Mouse (Mus musculus): Measurements from ENCODE around the gene Scrn3.
A peak's percentile ranks its signal among the peaks of the same experiment; 100 is the strongest.

The Scrn3 gene

GRCm38 (mm10) chr2:73319218-73319617, 6.8 kb downstream of the Scrn3 start:
- no peak for DNase-seq (ENCODE audit: low read depth)

DNA sequence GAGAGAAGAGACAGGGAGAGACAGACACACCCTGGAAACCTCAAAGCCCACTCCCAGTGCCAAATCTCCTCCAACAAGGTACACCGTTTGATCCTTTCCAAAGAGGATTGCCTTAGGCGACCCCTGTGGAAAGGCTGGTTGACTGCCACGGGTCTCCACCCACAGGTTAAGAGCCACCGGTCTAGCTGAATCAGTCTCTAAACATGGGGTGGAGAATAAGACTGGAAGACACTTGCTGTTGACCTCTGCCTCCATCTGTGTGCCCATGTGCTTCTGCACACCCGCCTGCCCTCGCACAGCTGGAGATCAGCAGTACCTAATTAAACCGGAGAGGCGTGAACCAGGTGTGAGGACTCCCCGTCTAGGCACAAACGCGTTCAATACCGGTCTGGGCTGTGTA, 10.6 kb downstream of the Scrn3 start:
- DNase-seq (ENCODE audit: low read depth): no peak

- no peak for DNase-seq (ENCODE audit: low read depth)
Measured at GRCm38 (mm10) chr2:73325871-73326270, 13.5 kb downstream of the Scrn3 start.

DNA sequence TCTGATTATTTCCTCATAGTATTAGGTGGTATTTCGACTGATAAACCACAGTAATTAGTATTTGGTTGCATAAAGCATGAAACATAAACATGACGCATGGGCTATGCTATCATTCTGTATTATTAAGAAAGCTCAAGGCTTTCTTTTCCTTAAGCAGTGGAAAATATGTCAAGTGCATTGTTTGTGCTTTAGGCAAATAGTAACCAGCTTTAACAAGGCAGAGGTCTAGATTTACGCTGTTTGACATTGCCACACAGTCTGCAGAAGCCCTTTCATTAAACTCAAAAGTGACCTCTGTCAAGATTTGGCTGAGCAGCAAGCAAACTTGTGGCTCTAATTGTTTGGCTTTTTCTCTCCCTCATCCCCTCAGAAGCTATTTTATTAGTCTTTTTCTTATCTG, 23.5 kb downstream of the Scrn3 start:
- no peak for DNase-seq (ENCODE audit: low read depth)

- no peak for DNase-seq (ENCODE audit: low read depth)
Measured at GRCm38 (mm10) chr2:73338415-73338814, 26.0 kb downstream of the Scrn3 start.

GRCm38 (mm10) chr2:73343701-73344100, 31.3 kb downstream of the Scrn3 start:
- DNase-seq (ENCODE audit: low read depth): no peak

GRCm38 (mm10) chr2:73345204-73345603, 32.8 kb downstream of the Scrn3 start:
- DNase-seq (ENCODE audit: low read depth): no peak

DNA sequence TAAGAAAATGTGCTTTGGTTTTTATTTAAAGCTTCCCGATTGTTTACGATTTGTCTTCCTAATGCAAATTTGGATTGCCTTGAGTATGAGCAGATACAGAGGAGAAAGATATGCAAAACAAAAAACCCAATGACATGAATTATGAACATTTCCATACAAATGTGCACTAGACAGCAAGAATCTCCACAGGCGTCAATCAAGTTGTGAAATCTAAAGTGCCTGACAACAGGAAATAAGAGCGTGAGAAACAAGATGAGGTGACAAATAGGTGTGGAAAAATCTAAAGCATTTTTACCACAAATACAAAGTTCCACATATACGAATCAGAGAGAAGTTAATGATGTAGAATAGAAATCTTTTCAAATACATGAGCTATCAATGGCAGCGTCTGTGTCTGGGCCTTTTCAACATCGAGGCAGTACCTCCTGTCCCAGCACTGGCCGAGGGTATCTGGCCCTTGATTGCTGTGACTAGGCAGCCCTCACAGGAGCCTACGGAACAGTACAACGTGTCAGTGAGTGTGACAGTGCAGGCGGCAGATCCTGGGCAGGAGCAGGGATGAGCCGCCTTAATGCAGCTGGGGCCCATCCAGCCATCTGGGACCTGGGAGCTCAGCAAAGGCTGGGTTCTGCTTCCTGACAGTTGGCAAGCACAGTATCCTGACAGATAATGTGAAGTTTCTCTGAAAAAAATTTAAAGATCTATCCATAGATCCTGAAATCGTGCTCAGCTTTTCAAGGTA, 34.1 kb downstream of the Scrn3 start:
- no peak for DNase-seq (ENCODE audit: low read depth)

- no peak for DNase-seq (ENCODE audit: low read depth)
Measured at GRCm38 (mm10) chr2:73347136-73347535, 34.7 kb downstream of the Scrn3 start.

DNA sequence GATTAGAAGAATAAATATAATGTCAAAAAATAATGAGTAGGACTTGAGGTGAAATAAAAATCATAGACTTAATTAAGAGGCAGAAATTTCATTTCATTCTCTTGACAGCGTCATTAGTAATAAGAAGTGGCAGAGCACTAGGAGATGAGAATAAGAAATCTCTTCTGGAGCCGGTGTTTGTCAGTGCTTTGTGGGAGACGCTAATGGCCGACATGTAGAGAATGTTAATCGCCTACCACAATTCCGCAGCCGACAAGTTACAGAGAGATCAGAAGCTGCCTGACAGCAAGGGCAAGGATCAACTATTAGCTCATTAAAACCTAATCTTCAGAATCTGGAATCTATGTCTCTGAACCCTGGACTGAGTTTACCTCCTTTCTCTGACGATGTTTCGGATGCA, 35.4 kb downstream of the Scrn3 start:
- DNase-seq (ENCODE audit: low read depth): no peak

DNA sequence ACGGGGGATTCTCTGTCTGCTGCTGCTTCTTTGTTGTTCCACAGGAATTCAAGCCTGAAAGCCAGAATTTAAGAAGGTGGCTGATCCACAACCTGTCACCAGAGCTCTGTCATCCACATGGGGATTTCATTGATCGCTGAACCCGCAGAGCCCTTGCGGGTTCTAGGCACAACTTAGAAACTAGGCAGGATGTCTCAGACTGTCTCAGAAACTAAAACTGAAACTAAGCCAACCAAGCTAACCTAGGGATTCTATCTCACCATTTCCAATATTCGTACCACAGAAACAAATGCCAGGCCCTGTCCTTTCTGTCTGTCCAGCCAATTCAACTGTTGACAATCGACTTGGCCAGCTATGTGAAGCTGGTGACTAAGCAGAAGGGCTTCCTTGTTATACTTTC, 35.8 kb downstream of the Scrn3 start:
- DNase-seq (ENCODE audit: low read depth): no peak

- DNase-seq (ENCODE audit: low read depth): no peak
Measured at GRCm38 (mm10) chr2:73351496-73351895, 39.1 kb downstream of the Scrn3 start.

DNA sequence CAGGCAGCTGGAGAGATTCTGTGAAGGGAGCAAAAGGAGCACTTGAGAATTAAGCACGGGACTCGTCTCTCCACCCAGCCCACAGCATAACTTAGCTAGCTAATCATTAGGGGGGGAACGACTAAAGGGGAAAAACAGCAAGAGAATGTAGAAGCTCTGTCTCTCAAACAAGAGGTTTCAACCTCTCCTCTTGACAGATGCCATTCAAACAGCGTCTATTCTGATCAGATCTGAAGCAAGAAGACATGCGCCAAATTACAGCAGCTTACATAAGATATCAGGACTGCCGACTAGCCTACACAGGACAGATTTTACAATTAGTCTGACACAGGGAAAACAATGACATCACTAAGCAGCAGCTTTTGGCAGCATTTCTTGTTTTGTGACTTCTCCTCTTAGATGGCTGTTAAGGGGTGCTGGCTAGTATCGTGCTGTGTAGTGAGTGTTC, 39.5 kb downstream of the Scrn3 start:
- no peak for DNase-seq (ENCODE audit: low read depth)

GRCm38 (mm10) chr2:73357004-73357403, 44.6 kb downstream of the Scrn3 start:
- DNase-seq (ENCODE audit: low read depth): peak; percentile 31

- DNase-seq (ENCODE audit: low read depth): no peak
Measured at GRCm38 (mm10) chr2:73359941-73360340, 47.5 kb downstream of the Scrn3 start.

DNA sequence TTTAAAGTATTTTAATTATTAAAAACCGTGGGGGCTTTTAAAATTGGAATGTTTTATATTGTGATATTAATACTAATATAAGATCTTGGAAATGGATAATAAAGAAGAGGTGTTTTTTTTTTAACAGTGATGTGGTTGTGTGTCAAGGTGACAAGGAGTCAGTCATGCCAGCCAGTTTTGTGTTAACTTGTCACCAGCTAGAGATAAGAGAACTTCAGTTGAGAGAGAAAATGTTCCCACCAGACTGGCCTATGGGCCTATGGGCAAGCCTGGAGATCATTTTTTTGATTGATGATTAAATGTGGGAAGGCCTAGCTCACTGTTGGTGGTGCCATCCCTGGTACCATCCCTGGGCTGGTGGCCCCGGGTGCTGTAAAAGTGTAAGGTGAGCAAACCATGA, 48.1 kb downstream of the Scrn3 start:
- DNase-seq (ENCODE audit: low read depth): no peak

- DNase-seq (ENCODE audit: low read depth): no peak
Measured at GRCm38 (mm10) chr2:73363448-73363847, 51.0 kb downstream of the Scrn3 start.

DNA sequence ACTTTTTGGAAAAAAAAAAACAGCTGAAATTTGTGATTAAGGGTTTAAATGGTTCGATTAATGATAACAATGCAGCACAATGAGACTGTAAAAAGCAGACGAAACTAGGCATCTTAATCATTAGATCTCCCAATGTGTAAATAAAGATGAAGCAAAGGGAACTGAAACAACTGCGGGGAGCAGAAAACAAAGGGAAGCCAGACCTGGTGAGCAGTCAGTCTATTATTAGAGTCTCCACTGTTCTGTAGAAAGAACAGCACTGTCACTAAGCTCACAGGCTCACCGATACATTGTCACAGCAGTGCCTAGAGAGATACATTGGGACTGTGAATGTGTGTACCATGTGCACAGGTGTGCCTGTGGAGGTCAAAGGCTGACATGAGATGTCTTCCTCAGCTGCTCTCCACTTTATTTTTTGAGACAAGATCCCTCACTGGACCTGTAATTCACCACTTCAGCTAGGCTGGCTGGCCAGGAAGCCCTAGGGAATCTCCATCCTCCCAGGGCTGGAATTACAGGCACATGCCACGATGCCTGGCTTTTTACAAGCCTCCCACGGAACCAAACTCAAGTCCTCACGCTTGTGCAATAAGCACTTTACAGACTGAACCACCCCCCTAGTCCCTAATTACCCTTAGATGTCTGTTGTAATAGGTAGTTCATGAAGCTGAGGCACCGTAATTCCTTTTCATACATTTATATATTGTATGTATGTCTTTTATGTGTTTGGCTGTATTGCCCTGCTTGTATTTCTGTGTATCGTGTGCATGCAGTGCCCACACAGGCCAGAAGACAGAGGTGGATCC, 59.3 kb downstream of the Scrn3 start:
- no peak for DNase-seq (ENCODE audit: low read depth)

DNA sequence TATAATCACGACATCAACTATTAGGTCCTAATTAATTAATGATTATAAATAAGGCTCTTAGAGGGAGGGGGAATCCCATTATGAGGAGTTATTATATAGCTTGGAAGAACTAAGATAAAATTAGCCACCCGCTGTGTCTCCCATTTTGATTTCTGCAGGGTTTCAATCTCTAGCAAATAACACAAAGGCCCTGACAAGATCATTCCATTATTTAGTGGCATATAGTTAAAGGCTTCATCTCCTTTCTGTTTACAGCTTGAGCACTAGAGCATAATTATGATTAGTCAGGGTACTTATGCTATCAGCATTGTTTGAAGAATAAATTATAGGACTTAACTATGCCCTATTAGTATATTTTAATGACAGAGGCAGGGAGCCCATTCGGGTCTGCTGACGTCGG, 65.9 kb downstream of the Scrn3 start:
- DNase-seq (ENCODE audit: low read depth): no peak

GRCm38 (mm10) chr2:73379656-73380055, 67.3 kb downstream of the Scrn3 start:
- no peak for DNase-seq (ENCODE audit: low read depth)

DNA sequence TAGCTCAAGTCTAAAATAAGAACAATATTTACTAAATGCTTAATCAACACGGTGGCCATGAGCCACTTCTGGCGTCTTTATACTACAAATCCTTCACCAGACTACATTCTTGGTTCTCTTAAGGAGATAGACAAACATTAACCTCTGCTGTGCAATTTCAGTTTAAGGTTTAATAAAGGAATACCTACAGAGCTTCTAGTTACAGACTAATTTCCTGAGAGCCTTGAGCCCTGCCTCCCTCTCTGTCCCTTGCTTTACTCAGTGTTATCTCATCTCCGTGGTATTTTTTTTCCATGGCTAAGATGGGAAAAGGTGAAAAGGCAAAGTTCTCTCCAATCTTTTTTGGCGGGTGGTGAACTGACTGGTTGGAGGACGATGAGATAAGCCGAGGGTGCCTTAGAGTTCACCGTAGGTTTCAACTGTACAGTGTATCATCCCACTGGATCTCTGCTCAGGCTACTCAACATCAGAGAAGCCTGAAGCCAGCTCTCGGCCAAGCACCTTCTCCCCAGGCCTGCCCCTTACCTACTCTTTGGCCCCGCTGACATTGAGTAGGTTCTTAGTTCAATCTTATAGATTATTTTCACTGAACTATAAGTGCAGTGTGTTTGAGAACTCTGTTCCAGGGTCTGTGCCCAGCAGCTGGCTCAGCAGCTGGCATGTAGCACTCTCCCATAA, 68.0 kb downstream of the Scrn3 start:
- DNase-seq (ENCODE audit: low read depth): no peak

- DNase-seq (ENCODE audit: low read depth): no peak
Measured at GRCm38 (mm10) chr2:73385172-73385571, 72.8 kb downstream of the Scrn3 start.

All from fibroblast of lung, adult 2 months (primary cell).